Mouse (Mus musculus) frontal cortex, postnatal 25 days (tissue): ENCODE data around the gene Ssbp4.

Experiments used
- DNase-seq, 2 experiments: peaks; one replicate each; pipeline ENCODE4 v3.0.0; 2022; ENCODE audit warnings: low spot score in 2 of 2

Ssbp4 gene

DNA sequence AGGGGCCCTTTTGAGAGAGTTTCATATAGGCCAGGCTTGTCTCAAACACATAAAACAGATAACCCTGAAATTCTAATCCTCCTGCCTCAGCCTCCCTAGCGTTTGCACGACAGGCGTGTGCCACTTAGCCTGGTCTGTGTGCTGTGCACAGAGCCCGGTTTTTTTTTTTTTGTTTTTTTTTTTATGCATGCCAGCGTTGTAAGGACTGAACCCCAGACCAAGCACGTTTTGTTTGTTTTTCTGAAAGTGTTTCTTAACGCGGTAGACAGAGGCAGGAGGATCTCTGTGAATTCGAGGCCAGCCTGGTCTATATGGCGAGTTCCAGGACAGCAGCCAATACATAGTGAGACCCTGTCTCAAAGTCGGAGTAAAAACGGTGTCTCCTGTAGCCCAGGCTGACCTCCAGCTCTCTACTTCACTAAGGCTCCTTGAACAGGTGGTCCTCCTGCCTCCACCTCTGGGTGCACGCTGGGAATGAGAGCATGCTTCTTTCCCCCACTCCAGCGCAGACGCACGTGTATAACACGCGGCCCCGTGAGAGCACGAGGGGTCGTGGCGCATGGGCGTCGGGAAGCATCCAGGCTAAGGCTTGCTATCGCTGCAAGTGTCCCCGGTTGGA lies at the start of gene Ssbp4:
Gene Ssbp4 (minus strand): TSS at position 124 of the 619 bp plus-strand sequence.
- DNase-seq: no peak

DNA sequence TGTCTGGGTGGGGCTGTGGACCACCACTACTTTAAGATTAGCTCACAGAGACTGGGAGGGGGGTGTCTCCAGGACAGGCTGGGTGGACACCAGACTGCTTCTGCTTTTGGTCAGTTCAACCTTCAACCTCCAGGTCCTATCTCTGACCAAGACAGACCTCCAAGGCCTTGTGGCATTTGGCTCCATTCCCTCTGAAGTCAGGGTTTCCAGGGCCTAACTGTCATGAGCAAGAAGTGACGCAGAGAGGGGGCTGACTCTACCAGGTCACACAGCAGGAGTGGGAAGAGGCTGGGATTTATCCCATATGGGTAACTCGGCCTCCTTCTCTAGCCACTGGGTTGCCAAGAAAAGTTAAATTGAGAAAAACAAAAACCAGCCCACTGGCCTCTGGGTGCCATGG lies 49.1 kb upstream of the Ssbp4 start:
- no peak for DNase-seq

DNA sequence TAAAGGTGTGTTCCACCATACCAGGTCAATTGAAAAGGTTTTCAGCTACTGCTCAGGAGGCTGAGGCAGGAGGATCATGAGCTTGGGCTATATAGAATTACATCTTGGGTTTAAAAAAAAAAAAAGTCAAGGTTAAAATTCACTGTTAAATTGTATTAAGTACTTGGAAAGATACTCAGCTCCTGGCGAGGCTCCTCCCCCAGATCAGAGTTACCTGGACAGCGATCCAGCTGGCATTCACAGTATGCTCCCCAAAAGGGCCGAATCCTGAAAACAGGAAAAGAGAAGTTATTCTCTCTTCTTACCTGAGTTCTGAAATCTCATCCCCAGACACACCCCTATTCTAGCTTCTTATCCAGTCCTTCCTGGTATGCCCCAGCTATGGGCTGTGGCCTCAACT lies 48.5 kb upstream of the Ssbp4 start:
- DNase-seq: no peak

DNA sequence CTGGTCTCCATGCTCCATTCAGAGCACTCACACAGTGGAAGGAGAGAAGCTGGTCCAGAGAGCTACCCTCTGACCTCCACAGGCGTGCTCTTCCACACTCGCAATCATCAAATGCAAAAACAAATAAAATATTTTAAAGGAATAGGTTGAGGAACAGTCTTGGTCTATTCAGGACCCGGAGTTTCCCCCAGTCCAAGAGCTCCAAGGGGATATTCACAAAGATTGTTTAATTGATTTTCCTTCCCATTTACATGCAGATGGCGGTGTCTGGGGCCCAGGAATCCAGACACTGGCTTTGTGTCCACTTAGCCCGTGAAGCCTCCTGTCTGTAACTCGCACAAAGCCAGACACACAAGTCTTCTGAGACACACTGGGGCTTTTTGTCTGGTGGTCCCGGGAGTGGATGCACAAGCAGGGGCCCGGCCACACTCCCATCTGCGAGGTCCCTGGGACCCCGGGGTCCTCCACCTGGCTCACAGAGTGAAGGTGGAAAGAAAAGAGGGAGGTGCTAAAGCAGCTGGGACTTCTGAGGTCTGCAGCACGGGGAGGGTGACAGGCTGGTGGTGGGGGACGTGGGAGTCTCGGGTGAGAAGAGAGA lies 47.6 kb upstream of the Ssbp4 start:
- DNase-seq: no peak

DNA sequence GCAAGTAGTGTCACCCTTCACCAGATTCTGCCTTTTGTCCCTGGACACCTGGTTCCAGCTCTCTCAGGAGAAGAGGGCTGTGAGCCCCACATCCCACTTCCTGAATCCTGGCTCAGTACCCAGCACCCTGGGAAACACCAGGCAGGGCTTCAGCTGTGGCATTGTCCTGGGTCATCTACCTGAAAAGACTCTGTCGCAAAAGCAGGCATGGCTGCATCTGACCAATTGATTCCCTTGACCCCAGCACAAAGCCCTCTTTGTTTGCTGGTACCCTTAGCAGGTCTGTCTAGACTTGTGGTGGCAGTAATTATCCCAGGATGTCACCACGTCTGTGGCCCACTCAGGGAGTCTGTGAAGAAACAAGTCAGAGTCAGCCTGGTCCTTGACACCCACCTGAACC lies 46.8 kb upstream of the Ssbp4 start:
- no peak for DNase-seq

DNA sequence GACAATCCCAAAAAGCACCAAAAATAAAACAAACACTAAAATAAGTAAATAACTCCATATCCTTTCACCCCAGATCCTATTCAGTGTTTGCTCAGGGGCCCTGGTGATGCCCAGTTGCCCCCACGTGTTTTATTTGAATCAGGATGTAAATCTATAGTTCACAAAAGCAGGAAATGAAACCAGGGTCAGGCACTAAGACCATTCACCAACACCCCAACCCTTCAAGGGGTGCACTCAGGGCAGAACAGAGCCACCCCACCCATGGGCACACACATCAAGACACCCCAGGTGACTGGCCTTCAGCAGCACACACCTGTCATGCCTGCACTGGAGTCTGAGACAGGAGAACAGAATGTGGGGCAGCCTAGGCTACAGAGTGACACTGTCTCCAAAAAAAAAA lies 45.4 kb upstream of the Ssbp4 start:
- DNase-seq: no peak

DNA sequence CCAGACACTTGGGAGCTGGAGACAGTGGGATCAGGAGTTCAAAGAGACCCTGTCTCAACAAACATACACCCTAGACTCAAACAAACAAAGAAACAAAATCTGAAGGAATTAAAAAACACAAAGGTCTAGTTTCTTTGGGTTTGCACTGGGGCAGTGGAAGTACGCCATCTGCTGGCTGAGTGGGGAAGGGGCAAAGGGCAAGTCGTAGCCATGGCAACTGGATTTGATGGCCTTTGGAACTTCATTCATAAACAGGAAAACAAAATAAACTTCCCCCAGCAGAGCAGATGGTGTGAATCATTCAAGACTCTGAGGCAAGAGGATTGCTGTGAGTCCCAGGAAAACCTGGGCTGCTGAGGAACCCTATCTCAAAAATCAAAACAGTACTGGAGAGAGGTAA lies 44.6 kb upstream of the Ssbp4 start:
- no peak for DNase-seq

DNA sequence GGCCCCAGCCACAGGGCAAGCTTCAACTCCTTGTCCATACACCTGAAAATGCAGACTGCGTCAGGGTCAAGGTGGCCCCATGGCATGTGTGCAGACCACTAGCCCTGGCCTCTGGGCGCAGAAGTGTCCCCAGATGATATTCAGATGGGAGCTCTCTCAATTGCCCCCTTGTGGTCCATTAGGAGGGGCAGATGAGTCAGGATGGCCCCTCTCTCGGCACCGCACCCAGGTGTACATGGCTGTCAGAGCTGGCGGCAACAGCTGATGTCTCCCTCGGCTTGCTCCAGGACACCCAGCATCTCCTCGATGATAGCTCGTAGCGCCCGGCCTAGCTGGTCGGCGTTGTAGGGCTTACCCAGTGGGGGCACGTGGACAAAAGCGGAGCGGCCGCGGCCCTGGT lies 41.7 kb upstream of the Ssbp4 start:
- no peak for DNase-seq

DNA sequence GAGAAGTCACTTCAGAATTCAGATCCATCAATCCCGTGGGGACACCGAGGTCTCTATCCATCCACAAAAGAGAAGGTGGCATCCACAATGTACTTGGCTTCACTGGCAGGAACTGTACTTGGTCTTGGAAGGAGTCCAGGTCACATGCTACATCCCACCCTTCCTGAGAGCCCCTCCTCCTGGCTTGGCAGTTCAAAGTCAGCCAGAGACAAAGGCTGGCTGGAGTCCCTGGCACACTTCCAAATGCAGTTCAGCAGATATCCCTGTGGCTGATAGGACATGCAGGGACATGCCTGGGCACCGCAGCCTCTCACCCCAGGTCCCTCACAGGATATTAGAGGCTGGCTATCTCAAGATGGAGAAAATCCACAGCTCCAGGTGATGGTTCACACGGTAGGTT lies 40.7 kb upstream of the Ssbp4 start:
- no peak for DNase-seq

DNA sequence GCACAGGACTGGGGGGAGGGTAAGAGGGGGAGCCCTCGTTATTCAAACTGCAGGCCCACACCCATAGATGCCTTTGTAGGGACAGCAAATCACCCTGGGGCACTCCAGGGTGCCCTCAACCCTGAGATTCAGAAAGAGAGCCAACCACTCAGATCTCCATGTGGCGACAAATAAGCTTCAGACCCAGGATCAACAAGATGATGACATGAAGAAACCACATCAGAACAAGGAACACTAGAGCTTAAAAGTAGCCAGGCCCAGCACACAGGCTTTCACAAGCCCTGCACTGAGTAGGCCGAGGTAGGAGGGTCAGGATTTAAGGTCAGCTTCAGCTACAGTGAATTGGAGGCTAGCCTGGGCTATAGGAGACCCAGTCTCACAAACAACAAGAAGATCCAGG lies 40.2 kb upstream of the Ssbp4 start:
- no peak for DNase-seq

DNA sequence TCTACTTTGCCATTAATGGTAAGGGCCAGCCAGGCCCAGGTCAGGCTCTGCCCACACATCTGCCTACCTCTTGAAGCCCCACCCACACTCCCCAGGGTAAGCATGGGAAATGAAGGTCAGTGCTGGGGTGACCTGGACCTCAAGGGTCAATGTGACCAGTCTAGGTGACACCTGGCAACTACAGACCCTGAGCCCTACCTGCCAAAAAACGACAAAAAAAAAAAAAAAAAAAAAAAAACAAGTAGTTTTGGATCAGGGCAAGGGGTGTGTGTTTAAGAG lies 39.4 kb upstream of the Ssbp4 start:
- no peak for DNase-seq

DNA sequence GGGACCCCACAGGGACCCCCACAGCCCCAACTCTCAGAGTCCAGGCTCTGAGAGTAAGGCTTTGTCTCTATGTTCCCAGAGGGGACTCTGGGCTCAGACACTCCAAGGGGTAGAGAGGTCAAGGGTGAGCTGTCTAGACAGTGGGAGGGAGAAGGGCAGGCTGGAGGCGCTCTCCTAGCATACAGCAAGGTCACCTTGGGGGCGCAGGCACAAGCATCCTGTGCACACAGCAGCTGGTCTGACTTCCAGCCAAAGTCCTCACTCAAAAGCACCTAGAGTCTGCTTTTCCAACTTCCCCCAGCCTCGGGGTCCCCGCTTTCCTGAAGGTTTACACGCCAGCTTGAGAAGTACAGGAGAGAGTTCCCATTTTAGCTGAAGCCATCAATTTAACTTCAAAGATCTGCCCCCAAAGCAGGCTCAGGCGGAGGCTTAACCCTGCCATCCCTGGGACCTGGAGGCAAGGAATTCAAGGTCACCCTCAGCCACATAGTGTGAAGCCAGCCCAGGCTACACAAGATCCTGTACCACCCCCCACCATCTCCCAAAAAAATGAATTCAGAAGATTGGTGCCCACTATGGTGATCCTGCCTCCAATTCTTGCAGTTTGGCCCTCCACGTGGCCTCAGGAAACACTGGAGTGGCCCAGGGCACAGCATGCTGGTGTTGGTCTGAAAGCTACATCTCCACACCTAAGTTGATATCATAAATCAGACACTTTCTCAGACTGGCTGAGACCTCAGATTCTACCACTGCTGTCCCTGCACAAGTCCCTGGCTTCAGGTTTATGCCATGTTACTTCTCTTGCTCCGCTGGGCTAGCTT lies 38.9 kb upstream of the Ssbp4 start:
- no peak for DNase-seq

DNA sequence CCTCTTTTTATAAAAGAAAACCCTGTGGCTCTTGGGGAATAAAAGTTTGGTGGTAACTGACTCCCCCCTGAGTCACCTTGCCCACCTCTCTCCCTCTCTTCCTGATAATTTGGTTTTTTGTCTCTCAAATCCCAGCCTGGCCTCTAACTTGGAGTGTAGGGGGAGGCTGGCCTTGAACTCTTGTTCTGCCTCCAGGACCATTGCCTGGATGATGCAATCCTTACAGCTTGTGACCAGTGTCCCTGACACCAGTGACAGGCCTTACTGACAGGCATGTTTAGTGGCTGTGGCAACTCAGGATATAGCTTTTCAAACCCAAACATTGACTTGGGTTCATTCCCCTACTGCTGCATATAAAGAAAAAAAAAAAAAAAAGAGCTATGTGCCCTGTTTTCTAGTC lies 38.1 kb upstream of the Ssbp4 start:
- DNase-seq: no peak

DNA sequence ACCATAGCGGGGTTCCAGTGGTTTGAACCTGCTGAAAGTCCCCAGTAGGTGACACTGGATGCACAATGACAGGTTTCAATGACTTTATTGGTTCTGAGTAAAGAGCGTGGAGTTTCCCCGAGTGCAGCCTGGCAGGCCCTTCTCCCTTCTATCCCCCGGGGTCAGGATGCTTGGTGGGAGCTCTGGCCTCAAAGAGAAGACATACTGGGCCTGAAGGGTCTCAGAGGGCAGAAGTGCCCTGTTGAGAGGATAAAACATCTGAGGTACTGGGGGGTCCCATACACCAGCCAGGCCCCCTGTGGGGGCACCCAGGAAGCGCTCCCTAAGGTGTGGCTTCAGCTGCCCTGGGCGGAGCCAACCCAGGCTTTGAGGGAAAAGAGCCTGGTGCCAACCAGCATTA lies 37.7 kb upstream of the Ssbp4 start:
- no peak for DNase-seq

DNA sequence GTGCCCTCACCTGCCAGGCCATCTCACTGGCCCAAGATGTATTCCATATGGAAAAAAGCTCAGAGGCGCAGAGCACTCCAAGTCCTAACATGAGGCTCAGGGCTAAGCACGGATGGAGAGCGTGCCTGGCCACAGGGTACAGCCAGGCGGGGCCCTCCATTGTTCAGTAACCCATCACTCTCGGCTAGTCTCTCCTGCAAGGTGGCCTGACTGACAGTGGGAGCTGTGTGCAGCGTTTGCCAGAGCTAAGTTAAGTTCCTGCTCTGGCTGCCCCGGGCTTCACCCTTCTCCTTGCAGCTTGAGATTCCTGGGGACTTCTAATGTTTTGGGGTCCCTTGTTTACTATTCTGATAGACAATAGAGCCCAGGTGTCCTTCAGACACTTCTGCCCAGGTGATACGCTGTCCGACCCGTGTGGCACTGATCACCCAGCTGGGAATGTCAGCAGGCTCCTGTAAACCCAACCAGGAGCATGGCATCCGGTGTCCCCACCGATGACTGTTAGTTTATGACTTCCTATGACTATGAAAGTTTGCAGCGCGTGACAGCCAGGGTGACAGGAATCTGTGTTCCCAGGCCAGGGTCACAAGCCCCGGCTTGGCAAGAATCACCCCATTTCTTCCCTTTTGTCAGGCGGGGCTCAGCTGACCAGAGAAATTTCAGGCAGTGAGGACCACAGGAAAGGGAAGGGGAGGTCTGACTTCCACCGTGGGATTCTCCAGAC lies 37.0 kb upstream of the Ssbp4 start:
- DNase-seq: no peak

DNA sequence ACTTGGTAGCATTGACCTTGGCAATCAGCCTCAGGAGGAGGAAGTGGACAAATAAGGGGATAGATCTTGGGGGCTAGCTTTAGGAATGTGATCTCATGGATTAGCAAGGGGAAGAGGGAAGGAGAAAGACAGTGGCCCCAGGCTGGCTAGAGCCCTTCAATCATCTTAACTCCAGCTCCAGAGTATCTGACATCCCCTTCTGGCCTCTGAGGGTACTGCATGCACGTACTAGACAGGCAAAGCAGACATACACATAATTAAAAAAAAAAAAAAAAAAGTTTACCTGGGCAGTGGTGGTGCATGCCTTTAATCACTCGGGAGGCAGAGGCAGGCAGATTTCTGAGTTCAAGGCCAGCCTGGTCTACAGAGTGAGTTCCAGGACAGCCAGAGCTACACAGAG lies 35.4 kb upstream of the Ssbp4 start:
- no peak for DNase-seq

DNA sequence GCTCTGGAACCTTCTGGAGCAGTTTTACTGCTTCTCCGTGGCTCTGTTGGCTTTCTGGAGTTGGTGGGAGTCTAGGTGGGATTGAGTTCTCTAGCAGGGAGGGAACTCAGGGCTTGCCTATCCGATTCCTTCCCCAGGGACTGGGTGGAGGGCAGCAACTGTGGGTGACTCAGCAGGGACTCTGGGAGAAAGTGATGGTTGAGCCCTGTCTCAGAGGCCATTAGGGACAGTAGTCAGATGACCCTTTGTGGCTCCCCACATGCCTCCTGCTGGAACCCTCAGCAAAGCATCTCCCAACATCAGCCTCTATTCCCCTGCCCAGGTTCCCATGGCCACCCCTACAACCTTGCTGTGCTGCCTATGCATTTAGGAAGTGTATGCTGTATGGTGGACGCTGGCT lies 34.3 kb upstream of the Ssbp4 start:
- DNase-seq: no peak

DNA sequence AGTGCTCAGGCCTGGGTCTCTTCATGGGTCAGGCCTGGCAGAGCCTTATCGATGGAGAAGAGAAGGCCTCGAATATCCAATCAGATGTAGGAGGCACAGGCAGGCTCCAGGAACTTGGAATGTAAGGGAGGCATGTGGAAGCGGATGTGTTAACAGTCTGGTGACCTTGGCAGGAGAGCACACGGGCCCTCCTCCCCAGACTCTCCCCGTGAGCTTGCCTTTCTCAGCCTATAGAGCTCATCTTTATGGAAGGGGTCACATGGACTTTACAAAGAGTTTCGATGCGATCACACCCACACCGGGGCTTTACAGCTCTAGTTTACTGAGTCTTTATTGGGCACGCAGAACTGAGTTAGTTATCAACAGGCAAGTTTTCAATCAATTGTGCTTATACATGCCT lies 30.1 kb upstream of the Ssbp4 start:
- DNase-seq: no peak

DNA sequence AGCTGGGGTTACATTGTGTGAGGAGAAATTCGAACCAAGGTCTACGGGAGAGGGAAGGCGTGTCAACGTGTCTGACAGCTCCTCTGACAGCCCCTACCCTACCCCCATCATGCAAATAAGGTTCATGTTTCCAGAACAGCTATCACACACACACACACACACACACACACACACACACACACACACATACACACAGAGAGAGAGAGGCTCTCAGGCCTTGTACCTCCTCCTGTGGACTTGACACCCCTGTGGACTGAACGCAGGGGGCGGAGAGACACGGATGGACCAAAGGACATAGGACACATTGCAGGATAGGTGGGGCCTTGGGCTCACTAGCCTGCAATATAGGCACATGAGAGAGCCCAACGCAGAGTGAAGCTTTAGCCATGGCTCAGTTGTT lies 28.2 kb upstream of the Ssbp4 start:
- no peak for DNase-seq

DNA sequence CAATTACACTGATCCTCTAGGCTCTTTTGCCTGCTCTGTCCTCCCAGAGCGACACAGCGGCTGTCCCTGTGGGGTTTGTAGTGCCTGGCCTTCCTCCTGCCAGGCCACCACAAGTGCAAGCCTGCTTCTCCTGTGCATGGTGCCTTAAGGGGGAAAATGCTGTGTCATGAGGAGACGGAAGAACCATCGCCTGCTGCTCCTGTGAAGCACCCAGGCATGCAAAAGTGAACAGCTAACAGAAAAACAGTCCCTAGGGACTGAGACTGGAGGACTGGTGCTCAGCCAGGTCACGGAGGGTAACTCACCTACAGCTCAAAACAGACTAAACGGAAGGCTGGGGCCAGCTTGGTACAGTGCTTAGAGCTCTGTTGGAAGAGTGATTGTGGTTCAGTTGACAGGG lies 26.9 kb upstream of the Ssbp4 start:
- no peak for DNase-seq

DNA sequence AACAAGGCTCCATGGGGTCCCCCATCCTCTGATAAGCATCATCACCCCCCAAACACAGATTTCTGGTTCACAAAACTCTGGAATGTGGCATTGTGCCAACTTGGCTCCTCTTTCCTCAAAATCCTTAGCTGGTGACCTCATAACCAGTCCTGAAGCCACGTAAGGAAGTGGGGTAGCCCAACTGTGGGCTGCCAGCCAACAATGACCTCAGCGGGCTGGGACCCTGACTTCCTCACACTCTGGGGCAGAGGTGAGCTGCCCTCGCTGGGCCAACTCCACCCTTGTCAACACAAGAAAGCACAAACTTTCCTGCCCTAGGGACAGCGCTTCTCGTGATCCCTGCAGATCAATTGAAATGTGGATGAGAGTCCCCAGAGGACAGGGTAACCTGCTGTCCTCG lies 25.4 kb upstream of the Ssbp4 start:
- no peak for DNase-seq

DNA sequence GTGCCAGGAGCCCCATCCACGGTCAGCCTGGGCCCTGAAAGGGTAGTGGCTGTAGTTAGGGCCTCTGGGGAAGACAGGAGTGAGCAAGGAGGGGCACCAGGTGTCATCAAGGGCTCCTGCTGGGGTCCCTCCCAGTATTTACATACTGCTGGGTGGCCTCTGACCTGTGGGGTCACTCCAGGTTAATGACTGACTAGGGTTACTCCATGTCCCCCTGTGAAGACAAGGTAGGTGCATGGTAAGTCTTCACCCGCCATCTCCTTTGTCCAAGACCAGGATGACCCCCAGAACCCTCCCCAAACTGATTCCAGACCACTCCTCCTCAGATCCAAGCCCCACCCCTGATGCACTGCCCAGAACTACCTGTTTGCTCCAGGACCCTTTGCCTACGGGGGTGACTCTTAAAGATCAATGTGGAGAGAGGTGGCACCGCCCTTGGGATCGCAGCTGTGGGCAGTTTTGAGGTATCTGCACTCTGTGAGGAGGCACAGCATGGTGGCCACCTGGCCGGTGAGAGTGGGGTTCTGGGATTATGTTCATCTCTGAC lies 23.7 kb upstream of the Ssbp4 start, which contains the start of gene Gdf15:
Gene Gdf15 (minus strand): TSS at position 111 of the 547 bp plus-strand sequence.
- DNase-seq: no peak

DNA sequence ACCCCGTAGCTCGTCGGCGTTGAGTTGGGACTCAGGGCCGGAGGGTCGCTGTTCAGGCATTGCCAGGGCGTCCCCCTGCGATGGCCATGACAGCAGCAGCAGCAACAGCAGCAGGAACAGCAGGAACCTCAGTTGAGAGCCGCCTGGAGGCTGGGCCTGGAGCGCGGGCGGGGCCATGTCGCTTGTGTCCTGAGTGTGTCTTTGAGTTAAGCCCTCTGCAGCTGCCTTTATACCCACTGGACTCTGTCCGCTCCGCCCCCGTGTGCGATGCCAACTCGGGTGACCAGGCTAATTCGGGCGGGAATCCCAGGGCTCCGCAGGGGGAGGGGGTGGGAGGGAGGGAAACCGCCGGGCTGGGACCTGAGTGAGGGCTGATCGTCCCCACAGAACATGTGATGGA lies 22.8 kb upstream of the Ssbp4 start:
- no peak for DNase-seq
